Mouse (Mus musculus) embryonic facial prominence, embryonic 12.5 days (tissue): ENCODE measurements around the gene Akap2. TPM values are rescaled to one million over a fixed set of nuclear protein-coding genes. Genes with fewer than 3 reads are reported as not detected.

Experiments
- ATAC-seq: fragments of 200-750 bp; cut with Nextera tagmentation; 2 replicates; pipeline ENCODE4 v1.8.0; 2017; ENCODE audit not compliant: insufficient number of reproducible peaks, insufficient read depth, low FRiP score, low TSS enrichment
- H3K27ac ChIP-seq: fragments of 300-500 bp; sonication (generic); 2 replicates; pipeline ENCODE4 v1.5.1; 2016; ENCODE audit warnings: mild to moderate bottlenecking
- H3K27me3 ChIP-seq: fragments of 300-500 bp; sonication (generic); 2 replicates; pipeline ENCODE4 v1.6.1; 2016; ENCODE audit warnings: mild to moderate bottlenecking, moderate library complexity
- H3K36me3 ChIP-seq: fragments of 300-500 bp; sonication (generic); 2 replicates; pipeline ENCODE4 v1.6.1; 2016; ENCODE audit warnings: mild to moderate bottlenecking
- H3K4me1 ChIP-seq: fragments of 300-500 bp; sonication (generic); 2 replicates; pipeline ENCODE4 v1.6.1; 2016
- H3K4me2 ChIP-seq: fragments of 300-500 bp; sonication (generic); replicated peaks from 2 replicates; pipeline ENCODE4 v1.6.1; 2016; ENCODE audit warnings: mild to moderate bottlenecking, moderate library complexity
- H3K4me3 ChIP-seq: fragments of 300-500 bp; sonication (generic); 2 replicates; pipeline ENCODE4 v1.5.1; 2016; ENCODE audit warnings: mild to moderate bottlenecking
- H3K9ac ChIP-seq: fragments of 300-500 bp; sonication (generic); 2 replicates; pipeline ENCODE4 v1.6.1; 2016; ENCODE audit warnings: mild to moderate bottlenecking, moderate library complexity
- H3K9me3 ChIP-seq: fragments of 300-500 bp; sonication (generic); 2 replicates; pipeline ENCODE4 v1.6.1; 2016; ENCODE audit warnings: mild to moderate bottlenecking, moderate library complexity
- WGBS: fragments of 180-500 bp; shearing (Covaris S2); methylation state at CpG from one replicate; pipeline ENCODE4 v1.1.7; 2016; 5-methylcytosine and 5-hydroxymethylcytosine counted together
- polyA plus RNA-seq: library from polyadenylated mRNA; unstranded; fragments of >200 nt; fragmentation: Nextera tagmentation; extraction: Ambion mirVana; gene quantifications from 2 replicates; pipeline ENCODE4 v1.2.1, GENCODE M21; 2016

The Akap2 gene
- polyA plus RNA-seq, 1 experiment from 2014 or later: 29.8 TPM

GRCm38 (mm10) chr4:57896631-57897030, 179.2 kb downstream of the Akap2 start:
- Histone ChIP-seq H3K4me2 (no peak overlapping the region), H3K9ac (no peak overlapping the region), H3K4me1 (peaks cover 23% of the 10 kb centered on the region), H3K9me3 (no peaks in the 10 kb centered on the region), H3K4me3 (no peak overlapping the region), H3K36me3 (no peaks in the 10 kb centered on the region), H3K27me3 (no peaks in the 10 kb centered on the region), H3K27ac (no peak overlapping the region)
- no peak for ATAC-seq
- WGBS: 67% methylated on average over 3 of the region's 3 CpGs

- no peak overlapping the region for H3K9ac ChIP-seq
- H3K9me3 ChIP-seq: no peaks in the 10 kb centered on the region
- ATAC-seq: no peak
- H3K36me3 ChIP-seq: no peaks in the 10 kb centered on the region
- H3K4me3 ChIP-seq: no peak overlapping the region
- H3K4me1 ChIP-seq: peaks cover 2% of the 10 kb centered on the region
- no peak overlapping the region for H3K27ac ChIP-seq
- WGBS: 9% methylated on average over 4 of the region's 4 CpGs
- no peak overlapping the region for H3K4me2 ChIP-seq
- no peaks in the 10 kb centered on the region for H3K27me3 ChIP-seq
Measured at GRCm38 (mm10) chr4:57901210-57901609, 183.8 kb downstream of the Akap2 start.

GRCm38 (mm10) chr4:57902619-57903018, 185.2 kb downstream of the Akap2 start:
- no peak overlapping the region for H3K4me2 ChIP-seq
- no peak overlapping the region for H3K4me3 ChIP-seq
- H3K36me3 ChIP-seq: no peaks in the 10 kb centered on the region
- H3K4me1 ChIP-seq: no peaks in the 10 kb centered on the region; the same call in none of the 2 replicates
- H3K9me3 ChIP-seq: no peaks in the 10 kb centered on the region
- H3K9ac ChIP-seq: no peak overlapping the region
- H3K27ac ChIP-seq: no peak overlapping the region
- 78% methylated on average over 5 of the region's 5 CpGs for WGBS
- ATAC-seq: no peak
- H3K27me3 ChIP-seq: no peaks in the 10 kb centered on the region

GRCm38 (mm10) chr4:57904211-57904610, 186.8 kb downstream of the Akap2 start:
- WGBS: 12% methylated on average over 5 of the region's 5 CpGs
- Histone ChIP-seq H3K4me3 (no peak overlapping the region), H3K36me3 (no peaks in the 10 kb centered on the region), H3K27ac (no peak overlapping the region), H3K27me3 (no peaks in the 10 kb centered on the region), H3K9ac (no peak overlapping the region), H3K4me2 (peak overlapping the region; percentile 15; the same call in 1 of the 2 replicates), H3K4me1 (no peaks in the 10 kb centered on the region; the same call in none of the 2 replicates), H3K9me3 (no peaks in the 10 kb centered on the region)
- ATAC-seq: no peak

GRCm38 (mm10) chr4:57904638-57905037, 187.2 kb downstream of the Akap2 start:
- Histone ChIP-seq H3K27me3 (no peaks in the 10 kb centered on the region), H3K4me2 (peak overlapping the region; percentile 15; the same call in 1 of the 2 replicates), H3K4me3 (no peak overlapping the region), H3K36me3 (no peaks in the 10 kb centered on the region), H3K4me1 (no peaks in the 10 kb centered on the region; the same call in none of the 2 replicates), H3K27ac (no peak overlapping the region), H3K9ac (no peak overlapping the region), H3K9me3 (no peaks in the 10 kb centered on the region)
- 30% methylated on average over 9 of the region's 9 CpGs for WGBS
- no peak for ATAC-seq

GRCm38 (mm10) chr4:57906708-57907107, 189.3 kb downstream of the Akap2 start:
- Histone ChIP-seq H3K4me3 (no peak overlapping the region), H3K27ac (no peak overlapping the region), H3K27me3 (no peaks in the 10 kb centered on the region), H3K9ac (no peak overlapping the region), H3K36me3 (no peaks in the 10 kb centered on the region), H3K9me3 (no peaks in the 10 kb centered on the region), H3K4me2 (no peak overlapping the region), H3K4me1 (no peaks in the 10 kb centered on the region; the same call in none of the 2 replicates)
- 15% methylated on average over 2 of the region's 2 CpGs for WGBS
- ATAC-seq: no peak

GRCm38 (mm10) chr4:57908860-57909259, 191.4 kb downstream of the Akap2 start:
- no peak overlapping the region for H3K4me2 ChIP-seq
- no peak overlapping the region for H3K4me3 ChIP-seq
- H3K4me1 ChIP-seq: no peaks in the 10 kb centered on the region; the same call in none of the 2 replicates
- no peak for ATAC-seq
- no peaks in the 10 kb centered on the region for H3K9me3 ChIP-seq
- no peak overlapping the region for H3K9ac ChIP-seq
- H3K36me3 ChIP-seq: no peaks in the 10 kb centered on the region
- no peaks in the 10 kb centered on the region for H3K27me3 ChIP-seq
- 76% methylated on average over 6 of the region's 6 CpGs for WGBS
- H3K27ac ChIP-seq: no peak overlapping the region

- no peak for ATAC-seq
- Histone ChIP-seq H3K4me2 (no peak overlapping the region), H3K27me3 (no peaks in the 10 kb centered on the region), H3K27ac (no peak overlapping the region), H3K9ac (no peak overlapping the region), H3K36me3 (no peaks in the 10 kb centered on the region), H3K4me3 (no peak overlapping the region), H3K4me1 (peaks cover 11% of the 10 kb centered on the region; the same call in 1 of the 2 replicates), H3K9me3 (no peaks in the 10 kb centered on the region)
Measured at GRCm38 (mm10) chr4:57913021-57913420, 195.6 kb downstream of the Akap2 start.

GRCm38 (mm10) chr4:57914193-57915190, 197.0 kb downstream of the Akap2 start:
- Histone ChIP-seq H3K9me3 (no peaks in the 10 kb centered on the region), H3K4me2 (no peak overlapping the region), H3K4me3 (no peak overlapping the region), H3K27me3 (no peaks in the 10 kb centered on the region), H3K27ac (no peak overlapping the region), H3K4me1 (peaks cover 12% of the 10 kb centered on the region; the same call in 1 of the 2 replicates), H3K36me3 (no peaks in the 10 kb centered on the region), H3K9ac (no peak overlapping the region)
- 72% methylated on average over 9 of the region's 10 CpGs for WGBS
- ATAC-seq: no peak

GRCm38 (mm10) chr4:57915216-57915965, 197.9 kb downstream of the Akap2 start:
- H3K9me3 ChIP-seq: no peaks in the 10 kb centered on the region
- no peaks in the 10 kb centered on the region for H3K27me3 ChIP-seq
- 41% methylated on average over 17 of the region's 17 CpGs for WGBS
- peaks cover 21% of the 10 kb centered on the region for H3K4me1 ChIP-seq
- H3K4me3 ChIP-seq: 0 out of 2 replicates have a peak overlapping the region, but pooled peaks have one; percentile 6
- no peaks in the 10 kb centered on the region for H3K36me3 ChIP-seq
- H3K9ac ChIP-seq: no peak overlapping the region
- ATAC-seq: no peak
- H3K27ac ChIP-seq: no peak overlapping the region
- peak overlapping the region; percentile 36 for H3K4me2 ChIP-seq

GRCm38 (mm10) chr4:57916201-57916661, 198.8 kb downstream of the Akap2 start, which contains the start of gene D630039A03Rik:
TSS of gene D630039A03Rik (minus strand) at chr4:57916297.
- H3K36me3 ChIP-seq: no peaks in the 10 kb centered on the region
- H3K9me3 ChIP-seq: no peaks in the 10 kb centered on the region
- peak within 1 kb of the TSS; percentile 36 for H3K4me2 ChIP-seq
- H3K4me3 ChIP-seq: 0 out of 2 replicates have a peak within 1 kb of the TSS, but pooled peaks have one; percentile 6
- 21% methylated on average over 9 of the region's 9 CpGs for WGBS
- no peak for ATAC-seq
- peaks cover 21% of the 10 kb centered on the region for H3K4me1 ChIP-seq
- no peak within 1 kb of the TSS for H3K9ac ChIP-seq
- H3K27ac ChIP-seq: no peak within 1 kb of the TSS
- no peaks in the 10 kb centered on the region for H3K27me3 ChIP-seq
